Mouse (Mus musculus) hindbrain, embryonic 15.5 days (tissue): ENCODE measurements around the gene Ap1g2. TPM values are rescaled to one million over a fixed set of nuclear protein-coding genes. Genes with fewer than 3 reads are reported as not detected.

Experiments
- ATAC-seq: fragments of 200-750 bp; cut with Nextera tagmentation; 2 replicates; pipeline ENCODE4 v1.8.0; 2017; ENCODE audit warnings: low read depth, moderate number of reproducible peaks, moderate TSS enrichment; ENCODE audit not compliant: low FRiP score
- H3K27ac ChIP-seq: fragments of 300-500 bp; sonication (generic); replicated peaks from 2 replicates; pipeline ENCODE4 v1.5.1; 2015; ENCODE audit warnings: mild to moderate bottlenecking, inconsistent platforms
- H3K27me3 ChIP-seq: fragments of 300-500 bp; sonication (generic); 2 replicates; pipeline ENCODE4 v1.6.1; 2015; ENCODE audit warnings: control low read depth, inconsistent platforms
- H3K36me3 ChIP-seq: fragments of 300-500 bp; sonication (generic); 2 replicates; pipeline ENCODE4 v1.6.1; 2015; ENCODE audit warnings: control low read depth, inconsistent platforms
- H3K4me1 ChIP-seq: fragments of 300-500 bp; sonication (generic); replicated peaks from 2 replicates; pipeline ENCODE4 v1.6.1; 2015; ENCODE audit warnings: control low read depth, inconsistent platforms
- H3K4me2 ChIP-seq: fragments of 300-500 bp; sonication (generic); 2 replicates; pipeline ENCODE4 v1.6.1; 2015; ENCODE audit warnings: moderate library complexity, mild to moderate bottlenecking, inconsistent platforms
- H3K4me3 ChIP-seq: fragments of 300-500 bp; sonication (generic); 2 replicates; pipeline ENCODE4 v1.5.1; 2015; ENCODE audit warnings: mild to moderate bottlenecking, inconsistent platforms
- H3K9ac ChIP-seq: fragments of 300-500 bp; sonication (generic); 2 replicates; pipeline ENCODE4 v1.6.1; 2015; ENCODE audit warnings: inconsistent platforms
- H3K9me3 ChIP-seq: fragments of 300-500 bp; sonication (generic); 2 replicates; pipeline ENCODE4 v1.6.1; 2016; ENCODE audit warnings: control low read depth, inconsistent platforms
- WGBS: fragments of 180-500 bp; shearing (Covaris S2); methylation state at CpG from one replicate; pipeline ENCODE4 v1.1.7; 2015; 5-methylcytosine and 5-hydroxymethylcytosine counted together
- polyA plus RNA-seq: library from polyadenylated mRNA; unstranded; fragments of >200 nt; fragmentation: Nextera tagmentation; extraction: Ambion mirVana; gene quantifications from 2 replicates; pipeline ENCODE4 v1.2.1, GENCODE M21; 2015

The Ap1g2 gene
- polyA plus RNA-seq, 1 experiment from 2014 or later = 7.3 TPM

DNA sequence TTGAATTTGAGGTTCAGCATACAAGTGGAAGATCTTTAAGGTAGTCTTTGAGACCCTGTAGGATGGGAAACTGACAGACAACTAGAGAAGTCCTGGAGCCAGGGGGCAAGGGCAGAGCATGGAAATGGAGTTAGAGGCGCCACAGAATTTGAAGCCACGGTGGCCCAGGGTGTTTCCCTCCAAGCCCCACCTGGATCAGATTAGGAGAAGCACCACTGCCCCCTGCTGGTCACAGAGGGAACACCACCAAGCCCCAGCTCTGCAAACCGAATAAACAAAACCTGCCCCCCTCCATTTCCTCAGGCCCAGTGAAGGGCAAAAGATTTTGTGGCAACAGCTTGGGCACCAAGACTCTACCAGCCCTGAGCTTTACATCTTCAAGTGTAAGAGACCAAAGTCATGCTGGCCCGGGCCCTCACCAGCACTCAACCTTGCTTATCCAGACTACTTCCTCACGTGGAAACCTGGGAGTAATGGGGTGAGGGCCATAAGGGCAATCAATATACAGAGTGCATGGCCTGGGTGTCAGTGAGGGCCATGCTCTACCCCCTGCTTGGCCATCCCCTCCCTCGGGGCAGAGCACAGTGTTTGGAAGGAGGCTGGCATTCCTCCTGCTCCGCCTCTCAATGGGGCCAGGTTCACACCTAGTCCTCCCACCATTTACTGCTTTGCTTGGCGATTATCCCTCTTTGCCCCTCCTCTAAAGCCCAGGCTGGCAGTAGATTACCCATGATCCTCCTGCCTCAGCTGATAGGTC is 27.0 kb downstream of the Ap1g2 start:
- 23% methylated on average over 8 of the region's 8 CpGs for WGBS
- Histone ChIP-seq H3K36me3 (no peaks in the 10 kb centered on the region; the same call in 1 of the 2 replicates), H3K4me2 (peak overlapping the region; percentile 39), H3K9me3 (no peaks in the 10 kb centered on the region), H3K9ac (no peak overlapping the region; the same call in 1 of the 2 replicates), H3K4me1 (peaks cover 48% of the 10 kb centered on the region), H3K4me3 (no peak overlapping the region), H3K27ac (peak overlapping the region; percentile 80), H3K27me3 (no peaks in the 10 kb centered on the region)
- ATAC-seq = peak; percentile 25; the same call in 1 of the 2 replicates

DNA sequence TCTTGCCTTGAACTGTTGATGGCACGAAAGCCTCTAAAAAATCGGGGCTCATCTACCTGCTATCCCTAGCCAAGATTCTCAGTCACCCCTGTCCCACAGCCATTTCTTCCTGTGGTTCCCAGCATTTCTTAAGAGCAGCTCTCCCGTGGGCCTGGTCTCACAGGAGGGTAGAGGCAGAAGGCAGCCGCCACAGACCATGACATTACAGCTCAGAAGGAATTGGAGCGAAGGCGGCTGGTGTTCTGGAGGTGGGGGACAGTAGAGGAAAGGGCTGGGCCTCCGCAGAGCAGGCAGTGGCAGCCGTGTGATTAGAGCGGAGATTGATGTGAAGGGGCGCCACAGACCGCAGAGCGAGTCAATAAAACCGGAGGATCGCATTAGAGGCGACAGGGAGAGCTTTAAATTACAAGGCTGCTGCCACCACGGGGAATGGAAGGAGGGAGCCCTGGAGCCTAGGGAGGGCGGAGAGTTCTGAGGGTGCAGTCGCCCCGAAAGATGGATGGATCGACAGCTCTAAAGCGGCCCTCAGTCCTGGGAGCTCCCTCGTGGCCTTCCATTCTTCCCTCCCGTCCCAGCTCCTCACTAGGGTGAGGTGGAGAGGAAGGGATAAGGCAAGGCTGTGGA is 27.9 kb downstream of the Ap1g2 start:
- Histone ChIP-seq H3K9me3 (no peaks in the 10 kb centered on the region), H3K27ac (peak overlapping the region; percentile 80), H3K4me2 (peak overlapping the region; percentile 39), H3K27me3 (no peaks in the 10 kb centered on the region), H3K4me3 (no peak overlapping the region), H3K36me3 (peaks cover 8% of the 10 kb centered on the region), H3K4me1 (peaks cover 44% of the 10 kb centered on the region), H3K9ac (peak overlapping the region; percentile 26; the same call in 1 of the 2 replicates)
- ATAC-seq = peak; percentile 43
- WGBS = 3% methylated on average over 23 of the region's 23 CpGs

DNA sequence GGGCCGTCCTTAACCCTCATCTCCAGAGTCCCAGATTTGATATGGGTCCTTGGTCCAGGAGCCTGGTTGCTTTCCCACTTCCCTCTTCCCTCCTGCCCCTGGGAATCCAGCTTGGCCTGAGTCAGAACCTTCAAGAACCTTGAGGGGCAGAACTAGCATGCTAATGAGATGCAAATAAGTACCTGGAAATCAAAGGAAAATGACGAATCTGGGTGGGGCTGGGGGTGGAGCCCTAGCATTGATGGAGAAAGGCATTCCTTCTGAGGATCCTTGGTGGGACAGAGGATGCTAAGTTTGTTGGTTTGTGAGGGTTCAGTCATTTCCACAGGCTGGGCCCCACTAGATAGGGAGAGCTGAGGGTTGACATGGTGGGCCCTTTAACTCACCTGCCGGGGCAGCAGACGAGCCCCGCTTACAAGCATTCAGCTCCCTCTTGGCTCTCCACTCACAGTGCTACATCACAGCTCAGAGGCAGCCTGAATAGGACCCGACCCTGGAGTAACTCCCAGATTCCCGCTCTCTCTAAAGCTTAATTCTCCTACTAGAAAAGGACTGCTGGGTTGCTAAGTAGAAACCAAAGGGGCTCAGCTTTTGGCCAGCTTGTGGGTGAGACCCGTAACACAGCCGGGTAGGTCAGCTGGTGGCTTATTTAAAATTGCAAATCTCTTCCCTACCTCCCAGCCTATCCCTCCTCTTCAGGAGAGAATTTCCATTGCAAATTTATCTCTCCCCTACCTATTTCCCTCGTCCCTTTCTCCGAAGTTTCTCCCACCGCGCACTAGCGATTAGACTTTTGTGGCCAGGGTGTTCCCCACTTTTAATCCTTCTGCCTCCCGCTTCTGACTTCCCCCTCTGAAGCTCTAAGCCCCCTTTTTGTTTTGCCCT is 28.7 kb downstream of the Ap1g2 start:
- Histone ChIP-seq H3K27ac (peak overlapping the region; percentile 80), H3K4me3 (no peak overlapping the region), H3K9me3 (no peaks in the 10 kb centered on the region), H3K4me1 (peaks cover 39% of the 10 kb centered on the region), H3K36me3 (peaks cover 16% of the 10 kb centered on the region), H3K9ac (peak overlapping the region; percentile 26; the same call in 1 of the 2 replicates), H3K27me3 (no peaks in the 10 kb centered on the region), H3K4me2 (peak overlapping the region; percentile 39)
- peak; percentile 46 for ATAC-seq
- WGBS = 13% methylated on average over 15 of the region's 15 CpGs

DNA sequence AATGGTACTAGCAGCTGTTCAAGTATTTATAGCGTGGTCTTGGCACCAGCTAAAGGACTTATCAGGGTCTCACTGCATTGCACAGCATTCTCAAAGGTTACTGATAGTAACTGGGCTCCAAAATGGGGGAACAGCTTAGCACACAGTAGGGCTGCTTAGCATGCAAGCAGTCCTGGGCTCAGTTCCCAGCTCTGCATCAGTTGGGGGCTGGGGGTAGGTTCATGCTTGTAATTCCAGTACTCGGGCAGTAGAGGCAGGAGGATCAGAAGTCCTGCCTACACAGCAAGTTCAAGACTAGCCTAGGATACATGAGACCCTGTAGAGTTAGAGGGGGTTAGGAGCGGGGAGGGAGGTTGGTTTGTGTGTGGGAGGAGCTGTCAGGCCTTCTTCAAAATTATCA is 29.4 kb downstream of the Ap1g2 start:
- Histone ChIP-seq H3K9ac (no peak overlapping the region), H3K36me3 (peaks cover 24% of the 10 kb centered on the region), H3K4me3 (no peak overlapping the region), H3K27me3 (no peaks in the 10 kb centered on the region), H3K9me3 (no peaks in the 10 kb centered on the region), H3K27ac (peak overlapping the region; percentile 80; the same call in 1 of the 2 replicates), H3K4me1 (peaks cover 43% of the 10 kb centered on the region), H3K4me2 (no peak overlapping the region)
- no peak for ATAC-seq
- 62% methylated on average over 3 of the region's 3 CpGs for WGBS

DNA sequence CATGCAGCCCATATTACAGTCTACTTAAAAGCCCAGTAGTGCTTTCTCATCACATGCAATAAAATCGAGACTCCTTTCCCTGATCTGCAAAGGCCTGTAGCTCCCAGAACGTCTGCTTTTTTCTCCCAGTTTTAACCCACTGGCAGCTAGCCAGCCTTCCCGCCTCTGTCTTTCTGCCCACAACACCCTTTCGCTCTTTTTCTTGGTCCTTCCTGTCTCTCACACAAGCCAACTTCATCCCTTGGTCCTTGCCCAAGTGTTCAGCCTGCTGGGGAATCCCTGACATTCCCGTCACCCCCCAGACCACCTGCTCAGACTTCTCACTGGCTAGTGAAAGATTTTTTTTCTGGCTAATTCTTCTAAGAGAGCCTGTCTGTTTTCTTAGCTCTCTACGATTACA is 30.2 kb downstream of the Ap1g2 start:
- no peaks in the 10 kb centered on the region for H3K9me3 ChIP-seq
- ATAC-seq = no peak
- H3K4me2 ChIP-seq = no peak overlapping the region
- no peak overlapping the region for H3K4me3 ChIP-seq
- H3K36me3 ChIP-seq = peaks cover 29% of the 10 kb centered on the region
- WGBS = 41% methylated on average over 6 of the region's 6 CpGs
- no peak overlapping the region for H3K9ac ChIP-seq
- no peaks in the 10 kb centered on the region for H3K27me3 ChIP-seq
- H3K27ac ChIP-seq = peak overlapping the region; percentile 47
- peaks cover 48% of the 10 kb centered on the region for H3K4me1 ChIP-seq

DNA sequence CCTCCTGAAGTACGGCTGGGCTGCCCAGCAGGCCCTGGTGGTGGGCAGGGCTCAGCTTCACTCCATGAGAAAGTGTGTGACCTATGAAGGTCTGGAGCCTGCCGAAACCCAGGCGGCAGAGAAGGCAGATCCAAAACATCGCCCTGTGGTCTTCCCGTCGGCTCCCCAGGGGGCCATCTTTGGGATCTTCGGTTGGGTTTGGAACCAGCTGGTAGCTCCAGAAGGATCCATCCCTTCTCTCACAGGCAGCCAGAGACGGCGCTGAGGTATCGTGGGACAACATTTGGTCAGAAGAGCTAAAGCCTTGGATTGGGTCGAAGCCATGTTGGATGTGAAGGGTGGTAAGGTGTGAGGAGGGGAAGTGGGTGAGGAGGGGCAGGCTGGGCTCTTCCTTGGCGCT is 32.0 kb downstream of the Ap1g2 start:
- Histone ChIP-seq H3K36me3 (peaks cover 39% of the 10 kb centered on the region), H3K9ac (no peak overlapping the region), H3K27ac (no peak overlapping the region), H3K9me3 (no peaks in the 10 kb centered on the region), H3K4me3 (no peak overlapping the region), H3K27me3 (no peaks in the 10 kb centered on the region), H3K4me2 (no peak overlapping the region), H3K4me1 (peaks cover 42% of the 10 kb centered on the region)
- WGBS = 92% methylated on average over 12 of the region's 12 CpGs
- ATAC-seq = no peak

DNA sequence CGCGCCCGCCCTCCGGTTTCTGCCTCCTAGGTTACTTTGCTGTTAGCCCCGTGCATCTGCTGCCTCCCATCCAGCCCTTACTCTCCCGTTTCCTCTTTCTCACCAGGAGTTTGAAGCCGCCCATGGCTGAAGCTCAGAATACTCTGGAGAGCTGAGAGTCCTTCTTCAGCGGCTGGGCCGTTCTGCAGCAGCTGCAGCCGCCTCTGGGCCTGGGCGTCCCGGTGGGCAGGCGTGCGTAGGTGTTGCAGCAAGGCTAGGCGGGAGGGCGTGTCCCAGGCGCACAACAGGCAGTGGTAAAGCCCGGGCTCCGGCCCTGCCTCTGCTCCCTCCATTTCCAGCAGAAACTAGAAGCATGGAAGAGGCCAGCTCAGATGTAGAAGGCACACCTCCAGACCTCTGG is 34.6 kb downstream of the Ap1g2 start:
- peaks cover 15% of the 10 kb centered on the region; the same call in 1 of the 2 replicates for H3K4me1 ChIP-seq
- no peak overlapping the region for H3K4me2 ChIP-seq
- H3K9ac ChIP-seq = no peak overlapping the region
- H3K27me3 ChIP-seq = no peaks in the 10 kb centered on the region
- ATAC-seq = no peak
- no peak overlapping the region for H3K4me3 ChIP-seq
- H3K36me3 ChIP-seq = peaks cover 57% of the 10 kb centered on the region
- WGBS = 26% methylated on average over 19 of the region's 19 CpGs
- H3K9me3 ChIP-seq = no peaks in the 10 kb centered on the region
- 0 out of 2 replicates have a peak overlapping the region, but pooled peaks have one; percentile 9 for H3K27ac ChIP-seq

DNA sequence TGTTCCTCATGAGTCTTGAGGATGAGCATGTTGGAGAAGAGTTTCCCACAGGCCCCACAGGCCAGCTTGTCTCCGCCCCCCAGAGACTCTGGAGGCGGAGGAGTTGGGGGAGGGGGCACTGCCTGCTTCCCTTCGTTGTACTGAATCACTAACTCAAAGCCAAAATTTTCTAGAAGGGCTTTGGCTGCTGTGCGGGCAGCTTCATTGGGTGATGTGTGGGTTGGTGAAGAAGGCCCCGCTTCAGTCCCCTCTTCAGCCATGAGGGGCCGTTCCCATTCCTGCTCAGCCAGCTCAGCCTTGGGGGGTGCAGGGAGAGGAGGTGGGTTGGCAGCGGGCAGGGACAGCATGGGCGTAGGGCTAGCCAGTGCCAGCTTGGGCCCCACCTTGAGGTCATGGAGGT is 40.4 kb downstream of the Ap1g2 start:
- Histone ChIP-seq H3K9me3 (no peaks in the 10 kb centered on the region), H3K36me3 (peaks cover 51% of the 10 kb centered on the region), H3K27me3 (no peaks in the 10 kb centered on the region), H3K4me2 (no peak overlapping the region), H3K9ac (no peak overlapping the region), H3K4me1 (peaks cover 23% of the 10 kb centered on the region), H3K27ac (no peak overlapping the region), H3K4me3 (no peak overlapping the region)
- no peak for ATAC-seq
- WGBS = 93% methylated on average over 8 of the region's 8 CpGs

DNA sequence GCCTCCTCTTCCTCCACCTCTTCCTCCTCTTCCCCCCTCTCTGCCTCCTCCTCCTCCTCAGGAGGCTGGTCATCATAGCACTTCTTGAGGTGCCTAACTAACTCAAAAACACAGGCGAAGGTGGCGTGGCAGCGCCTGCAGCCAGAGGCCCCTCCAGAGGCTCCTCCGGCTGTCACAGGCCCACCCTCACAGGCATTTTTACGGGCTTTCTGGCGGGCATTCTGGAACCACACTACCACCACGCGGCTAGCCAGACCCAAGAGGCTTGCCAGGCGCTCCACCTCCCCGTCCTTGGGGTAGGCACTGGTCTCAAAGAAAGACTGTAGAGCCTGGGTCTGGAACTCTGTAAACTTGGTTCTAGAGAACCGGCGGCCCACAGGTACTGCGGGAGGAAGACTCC is 41.0 kb downstream of the Ap1g2 start:
- Histone ChIP-seq H3K9me3 (no peaks in the 10 kb centered on the region), H3K36me3 (peaks cover 51% of the 10 kb centered on the region), H3K4me1 (peaks cover 29% of the 10 kb centered on the region), H3K4me3 (no peak overlapping the region), H3K9ac (no peak overlapping the region), H3K4me2 (no peak overlapping the region), H3K27ac (no peak overlapping the region), H3K27me3 (no peaks in the 10 kb centered on the region)
- no peak for ATAC-seq
- WGBS = 89% methylated on average over 13 of the region's 13 CpGs

DNA sequence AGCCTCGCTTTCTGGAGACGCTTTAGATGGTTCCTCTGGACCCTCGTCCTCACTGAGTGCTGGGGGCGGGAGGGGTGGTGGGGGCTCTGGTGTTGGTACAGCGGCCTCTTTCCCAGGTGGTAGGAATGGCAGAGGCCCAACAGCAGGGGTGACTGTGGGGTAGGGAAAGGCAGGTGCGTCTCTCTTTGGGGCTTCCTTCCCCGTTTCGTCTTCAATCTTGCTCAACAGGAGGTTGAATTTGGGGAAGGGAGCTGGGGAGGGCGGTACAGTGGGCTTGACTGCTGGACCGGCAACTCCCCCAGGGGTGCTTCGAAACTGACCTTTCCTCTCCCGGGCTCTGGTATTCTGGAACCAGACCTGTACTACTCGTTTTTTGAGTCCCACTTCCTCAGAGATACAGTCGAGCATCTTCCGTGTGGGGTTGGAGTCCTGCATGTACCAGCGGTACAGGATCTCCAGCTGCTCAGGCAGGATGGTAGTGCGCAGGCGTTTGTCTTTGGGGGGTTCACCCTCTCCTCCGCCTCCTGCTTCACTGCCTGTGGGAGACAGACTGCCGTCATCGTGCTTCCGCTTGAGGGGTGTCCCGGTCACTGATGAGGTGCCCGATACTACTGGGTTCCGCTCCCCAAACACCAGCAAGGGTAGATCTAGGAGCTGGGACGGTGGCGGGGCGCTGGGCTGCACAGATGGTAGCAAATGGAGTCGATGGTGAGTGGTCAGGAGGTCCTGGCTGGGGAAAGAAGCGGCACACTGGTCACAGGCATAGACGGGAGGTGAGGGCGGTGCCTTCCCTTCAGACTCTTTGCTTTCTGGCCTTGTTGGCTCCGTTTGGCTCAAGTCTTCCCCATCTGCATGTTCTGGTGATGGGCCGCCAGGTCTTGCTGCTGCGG is 41.7 kb downstream of the Ap1g2 start:
- 80% methylated on average over 35 of the region's 35 CpGs for WGBS
- Histone ChIP-seq H3K36me3 (peaks cover 45% of the 10 kb centered on the region), H3K4me1 (peaks cover 34% of the 10 kb centered on the region)

More for the DNA sequence above, 41.7 kb downstream of the Ap1g2 start:
- H3K27ac ChIP-seq = no peak overlapping the region
- H3K4me2 ChIP-seq = no peak overlapping the region
- H3K9me3 ChIP-seq = no peaks in the 10 kb centered on the region
- no peaks in the 10 kb centered on the region for H3K27me3 ChIP-seq
- no peak overlapping the region for H3K4me3 ChIP-seq
- H3K9ac ChIP-seq = no peak overlapping the region
- ATAC-seq = no peak
